Mouse (Mus musculus): ENCODE data around the gene Atp4a. TPM values are rescaled to one million over a fixed set of nuclear protein-coding genes. Genes with fewer than 3 reads are reported as not detected.

Gene Atp4a
- polyA plus RNA-seq, 2 experiments, result 0.30 to 0.89 TPM

DNA sequence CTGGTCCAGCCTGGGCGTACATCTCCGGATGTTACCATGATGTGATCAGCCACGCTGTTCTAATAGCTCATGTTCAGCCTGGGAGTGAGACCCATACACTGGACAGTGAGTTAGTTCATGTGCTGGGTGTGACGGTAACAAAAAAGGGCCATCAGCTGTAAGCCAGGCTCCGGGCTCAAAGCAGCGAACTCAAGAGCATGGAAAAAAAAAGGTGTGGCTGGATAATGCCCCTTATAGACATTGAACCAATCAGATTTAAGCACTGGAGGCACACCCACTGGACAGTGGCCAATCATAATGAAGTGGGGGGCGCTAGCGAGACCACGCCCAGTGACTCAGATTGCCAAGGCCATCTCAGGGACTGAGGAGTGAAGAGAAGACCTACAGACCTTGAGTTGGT is 13.4 kb upstream of the Atp4a start, which contains the start of gene 2200002J24Rik:
2200002J24Rik (plus strand) TSS at position 338 of the 400 bp plus-strand sequence.
- no peak for ATAC-seq (ENCODE audit: low FRiP score, low read depth)
- TF ChIP-seq POLR2A (IDR thresholded peaks at IDR 0.05; ENCODE audit: borderline replicate concordance, extremely low read depth, insufficient read depth, insufficient read length), result no peak
- Histone ChIP-seq H3K36me3 (ENCODE audit: control insufficient read depth, insufficient read depth, low read length) (no peaks in the 10 kb centered on the region), H3K27me3 (ENCODE audit: control insufficient read depth, insufficient read depth, low read length) (no peaks in the 10 kb centered on the region), H3K27ac (replicated peaks; ENCODE audit: low read depth, low read length) (no peak within 1 kb of the TSS), H3K9me3 (ENCODE audit: control insufficient read depth, low read length) (no peaks in the 10 kb centered on the region), H3K4me1 (ENCODE audit: control insufficient read depth, insufficient read depth, low read length) (no peaks in the 10 kb centered on the region), H3K4me2 (replicated peaks; ENCODE audit: low read depth, low read length, severe bottlenecking) (no peak within 1 kb of the TSS), H3K9ac (ENCODE audit: low read depth, low read length, severe bottlenecking) (no peak within 1 kb of the TSS), H3K4me3 (replicated peaks; ENCODE audit: low read length) (no peak within 1 kb of the TSS)
- WGBS, result 31% methylated on average over 9 of the region's 9 CpGs
- DNase-seq (ENCODE audit: low spot score), result no peak

DNA sequence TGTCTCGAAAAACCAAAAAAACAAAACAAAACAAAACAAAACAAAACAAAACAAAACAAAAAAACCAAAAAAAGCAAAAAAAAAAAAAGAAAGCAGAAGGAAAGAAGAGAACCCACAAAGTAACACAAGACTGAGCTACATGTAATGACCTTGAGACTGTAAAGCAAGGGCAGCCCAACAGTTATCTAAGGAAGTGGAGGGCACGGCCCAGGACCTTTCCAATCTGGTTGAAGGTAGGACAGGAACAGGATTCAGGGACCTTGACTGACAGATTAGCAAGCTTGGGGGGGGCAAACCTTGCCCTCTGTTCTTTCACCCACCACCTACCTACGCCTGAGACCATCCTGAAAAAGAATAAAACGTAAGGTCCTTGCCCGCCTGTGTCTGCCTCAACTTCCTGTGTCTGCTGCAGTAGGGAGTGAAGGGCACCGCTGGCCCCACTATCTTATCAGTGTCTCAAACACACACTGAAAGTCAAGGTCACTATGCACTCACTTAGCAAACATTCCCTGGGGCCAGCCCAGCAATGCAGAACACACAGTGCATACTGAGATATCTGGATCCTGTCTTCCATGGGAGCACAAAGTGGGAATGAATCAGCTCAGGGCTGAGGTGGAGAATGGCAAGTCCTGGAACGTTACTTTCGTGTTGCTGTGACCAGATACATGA is 5.7 kb upstream of the Atp4a start:
- H3K27me3 ChIP-seq (ENCODE audit: control insufficient read depth, insufficient read depth, low read length), result no peaks in the 10 kb centered on the region
- H3K36me3 ChIP-seq (ENCODE audit: control insufficient read depth, insufficient read depth, low read length), result no peaks in the 10 kb centered on the region
- H3K27ac ChIP-seq (replicated peaks; ENCODE audit: low read depth, low read length), result no peak overlapping the region
- H3K9me3 ChIP-seq (ENCODE audit: control insufficient read depth, low read length), result no peaks in the 10 kb centered on the region
- DNase-seq (ENCODE audit: low spot score) (no peak), ATAC-seq (ENCODE audit: low FRiP score, low read depth) (no peak)
- 69% methylated on average over 8 of the region's 8 CpGs for WGBS
- H3K4me1 ChIP-seq (ENCODE audit: control insufficient read depth, insufficient read depth, low read length), result no peaks in the 10 kb centered on the region
- H3K4me2 ChIP-seq (replicated peaks; ENCODE audit: low read depth, low read length, severe bottlenecking), result no peak overlapping the region
- no peak for TF ChIP-seq POLR2A (IDR thresholded peaks at IDR 0.05; ENCODE audit: borderline replicate concordance, extremely low read depth, insufficient read depth, insufficient read length)
- H3K4me3 ChIP-seq (replicated peaks; ENCODE audit: low read length), result no peak overlapping the region
- no peak overlapping the region for H3K9ac ChIP-seq (ENCODE audit: low read depth, low read length, severe bottlenecking)

DNA sequence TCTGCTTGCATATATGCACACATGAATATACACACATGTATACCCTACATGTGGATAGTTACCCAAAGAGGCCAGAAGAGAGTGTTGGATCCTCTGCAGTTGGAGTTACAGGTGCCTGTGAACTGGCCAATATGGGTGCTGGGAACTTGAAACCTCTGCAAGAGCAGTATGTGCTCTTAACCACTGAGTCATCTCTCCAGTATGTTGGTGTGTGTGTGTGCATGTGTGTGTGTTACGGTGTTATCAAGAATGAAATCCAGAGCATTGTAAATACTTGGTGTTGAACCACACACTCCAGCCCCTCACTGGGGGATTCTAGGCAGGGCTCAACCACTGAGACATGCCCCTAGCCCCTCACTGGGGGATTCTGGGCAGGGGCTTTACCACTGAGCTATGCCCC is 4.6 kb upstream of the Atp4a start:
- H3K9me3 ChIP-seq (ENCODE audit: control insufficient read depth, low read length), result no peaks in the 10 kb centered on the region
- H3K27me3 ChIP-seq (ENCODE audit: control insufficient read depth, insufficient read depth, low read length), result no peaks in the 10 kb centered on the region
- H3K4me2 ChIP-seq (replicated peaks; ENCODE audit: low read depth, low read length, severe bottlenecking), result no peak overlapping the region
- ATAC-seq (ENCODE audit: low FRiP score, low read depth) (no peak), DNase-seq (ENCODE audit: low spot score) (no peak)
- 93% methylated on average over 1 of the region's 1 CpGs for WGBS
- H3K27ac ChIP-seq (replicated peaks; ENCODE audit: low read depth, low read length), result no peak overlapping the region
- H3K4me3 ChIP-seq (replicated peaks; ENCODE audit: low read length), result no peak overlapping the region
- no peaks in the 10 kb centered on the region for H3K36me3 ChIP-seq (ENCODE audit: control insufficient read depth, insufficient read depth, low read length)
- no peak for TF ChIP-seq POLR2A (IDR thresholded peaks at IDR 0.05; ENCODE audit: borderline replicate concordance, extremely low read depth, insufficient read depth, insufficient read length)
- H3K4me1 ChIP-seq (ENCODE audit: control insufficient read depth, insufficient read depth, low read length), result no peaks in the 10 kb centered on the region
- H3K9ac ChIP-seq (ENCODE audit: low read depth, low read length, severe bottlenecking), result no peak overlapping the region

DNA sequence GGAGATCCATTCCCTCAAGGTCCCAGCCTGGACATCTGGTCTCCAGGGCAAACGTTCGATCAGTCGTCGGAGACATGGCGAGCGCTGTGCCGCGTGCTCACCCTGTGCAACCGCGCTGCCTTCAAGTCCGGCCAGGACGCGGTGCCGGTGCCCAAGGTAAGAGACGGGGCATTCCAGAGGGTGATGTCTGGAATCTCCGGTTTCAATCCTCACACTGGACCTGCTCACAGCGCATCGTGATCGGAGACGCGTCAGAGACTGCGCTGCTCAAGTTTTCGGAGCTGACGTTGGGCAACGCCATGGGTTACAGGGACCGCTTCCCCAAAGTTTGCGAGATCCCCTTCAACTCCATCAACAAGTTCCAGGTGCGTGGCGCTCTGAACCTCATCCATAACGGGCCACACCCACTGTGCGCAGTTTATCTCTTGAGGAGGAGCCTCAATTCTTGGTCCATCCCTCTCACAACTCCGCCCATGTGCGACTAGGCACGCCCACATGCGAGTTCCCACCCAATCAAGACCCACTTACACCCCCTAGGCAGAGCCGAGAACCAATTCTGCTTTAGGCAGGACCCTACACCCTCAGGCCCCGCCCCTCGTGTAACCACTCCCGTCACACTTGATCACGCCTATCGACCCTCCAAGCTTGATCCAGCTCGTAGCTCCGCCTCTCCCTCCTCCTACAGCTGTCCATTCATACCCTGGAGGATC is 5.2 kb downstream of the Atp4a start:
- no peaks in the 10 kb centered on the region for H3K9me3 ChIP-seq (ENCODE audit: control insufficient read depth, low read length)
- peak overlapping the region; percentile 59 for H3K4me2 ChIP-seq (replicated peaks; ENCODE audit: low read depth, low read length, severe bottlenecking)
- TF ChIP-seq POLR2A (IDR thresholded peaks at IDR 0.05; ENCODE audit: borderline replicate concordance, extremely low read depth, insufficient read depth, insufficient read length), result no peak
- ATAC-seq (ENCODE audit: low FRiP score, low read depth), result peak; percentile 92
- peak overlapping the region; percentile 32 for H3K4me3 ChIP-seq (replicated peaks; ENCODE audit: low read length)
- peaks cover 21% of the 10 kb centered on the region for H3K27me3 ChIP-seq (ENCODE audit: control insufficient read depth, insufficient read depth, low read length)
- peak overlapping the region; percentile 31; the same call in 1 of the 2 replicates for H3K9ac ChIP-seq (ENCODE audit: low read depth, low read length, severe bottlenecking)
- peaks cover 7% of the 10 kb centered on the region; the same call in 1 of the 2 replicates for H3K4me1 ChIP-seq (ENCODE audit: control insufficient read depth, insufficient read depth, low read length)
- H3K36me3 ChIP-seq (ENCODE audit: control insufficient read depth, insufficient read depth, low read length), result no peaks in the 10 kb centered on the region
- WGBS, result 2% methylated on average over 43 of the region's 43 CpGs
- no peak overlapping the region for H3K27ac ChIP-seq (replicated peaks; ENCODE audit: low read depth, low read length)
- peak; percentile 83 for DNase-seq (ENCODE audit: low spot score)

DNA sequence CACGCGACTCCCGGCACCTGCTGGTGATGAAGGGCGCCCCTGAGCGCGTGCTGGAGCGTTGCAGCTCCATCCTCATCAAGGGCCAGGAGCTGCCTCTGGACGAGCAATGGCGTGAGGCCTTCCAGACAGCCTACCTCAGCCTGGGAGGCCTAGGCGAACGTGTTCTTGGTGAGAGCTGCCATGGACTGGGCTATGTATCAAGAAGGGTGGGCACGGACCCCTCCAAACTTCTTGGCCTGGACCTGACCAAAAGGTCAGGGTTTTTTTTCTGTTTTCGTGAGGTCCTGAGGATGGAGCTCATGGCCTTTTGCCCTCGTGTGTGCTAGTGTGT is 5.7 kb downstream of the Atp4a start:
- TF ChIP-seq POLR2A (IDR thresholded peaks at IDR 0.05; ENCODE audit: borderline replicate concordance, extremely low read depth, insufficient read depth, insufficient read length), result no peak
- Histone ChIP-seq H3K4me2 (replicated peaks; ENCODE audit: low read depth, low read length, severe bottlenecking) (peak overlapping the region; percentile 59), H3K4me1 (ENCODE audit: control insufficient read depth, insufficient read depth, low read length) (peaks cover 7% of the 10 kb centered on the region; the same call in 1 of the 2 replicates), H3K4me3 (replicated peaks; ENCODE audit: low read length) (peak overlapping the region; percentile 32), H3K9me3 (ENCODE audit: control insufficient read depth, low read length) (no peaks in the 10 kb centered on the region), H3K27ac (replicated peaks; ENCODE audit: low read depth, low read length) (no peak overlapping the region), H3K36me3 (ENCODE audit: control insufficient read depth, insufficient read depth, low read length) (no peaks in the 10 kb centered on the region), H3K27me3 (ENCODE audit: control insufficient read depth, insufficient read depth, low read length) (peaks cover 21% of the 10 kb centered on the region), H3K9ac (ENCODE audit: low read depth, low read length, severe bottlenecking) (no peak overlapping the region)
- WGBS, result 10% methylated on average over 14 of the region's 14 CpGs
- DNase-seq (ENCODE audit: low spot score) (no peak), ATAC-seq (ENCODE audit: low FRiP score, low read depth) (no peak; the same call in 1 of the 2 replicates)

Measured in limb, embryonic 14.5 days (tissue).